In genomic region chr9:78521689-78522088, GRCm38 (mm10) we compare ENCODE assay signal across 8 mouse cellular contexts. TPM values are rescaled to one million over a fixed set of nuclear protein-coding genes. Genes with fewer than 3 reads are reported as not detected.
DNase-seq lines count a peak whose midpoint lies in the region; ATAC-seq lines count a peak whose summit lies in the region.

No protein-coding gene starts in this region.

- ATAC-seq in embryonic facial prominence, embryonic 12.5 days (ENCODE audit: insufficient number of reproducible peaks, insufficient read depth, low FRiP score, low TSS enrichment) = no peak
- 0 out of 2 replicates have a peak, but pooled peaks have one; percentile 0 for ATAC-seq in hindbrain, embryonic 13.5 days (ENCODE audit: low FRiP score)
- ATAC-seq in liver, embryonic 12.5 days = peak; percentile 11; the same call in 1 of the 2 replicates
- ATAC-seq in monocyte, adult 5-6 weeks (replicated peaks; ENCODE audit: insufficient number of reproducible peaks, low FRiP score, low TSS enrichment, poor library complexity, severe bottlenecking) = peak; percentile 55; the same call in 1 of the 2 replicates

- no peaks in the 10 kb centered on the region for H3K27me3 ChIP-seq in embryonic facial prominence, embryonic 12.5 days
- no peaks in the 10 kb centered on the region for H3K27me3 ChIP-seq in hindbrain, embryonic 13.5 days
- no peaks in the 10 kb centered on the region; the same call in 1 of the 2 replicates for H3K27me3 ChIP-seq in liver, embryonic 12.5 days (replicated peaks)

- 0 out of 2 replicates have a peak overlapping the region, but pooled peaks have one; percentile 51 for H3K9ac ChIP-seq in embryonic facial prominence, embryonic 12.5 days
- H3K9ac ChIP-seq in hindbrain, embryonic 13.5 days = peak overlapping the region; percentile 77
- peak overlapping the region; percentile 65 for H3K9ac ChIP-seq in liver, embryonic 12.5 days

- DNase-seq in right cerebral cortex, postnatal 4 days = peak; percentile 51
- no peak for DNase-seq in right cerebral cortex, postnatal 36 days (ENCODE audit: low spot score in 2 of 2)
- peak; percentile 47 to 58 for DNase-seq in thymus, postnatal 36 days
- no peak for DNase-seq in ovary, postnatal 10 days (ENCODE audit: low spot score)

- H3K9me3 ChIP-seq in embryonic facial prominence, embryonic 12.5 days = no peaks in the 10 kb centered on the region
- no peaks in the 10 kb centered on the region for H3K9me3 ChIP-seq in hindbrain, embryonic 13.5 days
- no peaks in the 10 kb centered on the region for H3K9me3 ChIP-seq in liver, embryonic 12.5 days (replicated peaks)

- peak overlapping the region; percentile 48 for H3K4me3 ChIP-seq in embryonic facial prominence, embryonic 12.5 days
- peak overlapping the region; percentile 47 for H3K4me3 ChIP-seq in hindbrain, embryonic 13.5 days
- peak overlapping the region; percentile 64 for H3K4me3 ChIP-seq in liver, embryonic 12.5 days

- no peaks in the 10 kb centered on the region for H3K36me3 ChIP-seq in embryonic facial prominence, embryonic 12.5 days
- H3K36me3 ChIP-seq in hindbrain, embryonic 13.5 days = no peaks in the 10 kb centered on the region
- H3K36me3 ChIP-seq in liver, embryonic 12.5 days = no peaks in the 10 kb centered on the region

- H3K4me1 ChIP-seq in embryonic facial prominence, embryonic 12.5 days = peaks cover 15% of the 10 kb centered on the region
- peaks cover 20% of the 10 kb centered on the region for H3K4me1 ChIP-seq in hindbrain, embryonic 13.5 days (replicated peaks)
- H3K4me1 ChIP-seq in liver, embryonic 12.5 days = peaks cover 36% of the 10 kb centered on the region

- WGBS in embryonic facial prominence, embryonic 12.5 days = 26% methylated on average over 14 of the region's 14 CpGs
- WGBS in hindbrain, embryonic 13.5 days = 35% methylated on average over 14 of the region's 14 CpGs
- 10% methylated on average over 14 of the region's 14 CpGs for WGBS in liver, embryonic 12.5 days (ENCODE audit: insufficient replicate concordance)

- H3K27ac ChIP-seq in embryonic facial prominence, embryonic 12.5 days = no peak overlapping the region
- H3K27ac ChIP-seq in hindbrain, embryonic 13.5 days = peak overlapping the region; percentile 86
- H3K27ac ChIP-seq in liver, embryonic 12.5 days = peak overlapping the region; percentile 69

- H3K4me2 ChIP-seq in embryonic facial prominence, embryonic 12.5 days (replicated peaks) = peak overlapping the region; percentile 90
- peak overlapping the region; percentile 78 for H3K4me2 ChIP-seq in hindbrain, embryonic 13.5 days
- peak overlapping the region; percentile 92 for H3K4me2 ChIP-seq in liver, embryonic 12.5 days

RNA-seq across cellular contexts. Expression of gene Eef1a1, which starts 32.7 kb away (rescaled TPM):
- 3,992 and 4,191 TPM in 2 replicates for polyA plus RNA-seq in embryonic facial prominence, embryonic 12.5 days (2016; fragmentation: Nextera tagmentation; extraction: Ambion mirVana)
- polyA plus RNA-seq in hindbrain, embryonic 13.5 days (2015; fragmentation: Nextera tagmentation; extraction: Ambion mirVana) = 3,538 and 3,562 TPM in 2 replicates
- 2,705 and 2,706 TPM in 2 replicates for polyA plus RNA-seq in liver, embryonic 12.5 days (2016; fragmentation: Nextera tagmentation; extraction: Ambion mirVana)
- total RNA-seq in monocyte, adult 5-6 weeks (2017) = 6,370 to 7,055 TPM (median 6,774 TPM) in 3 replicates

Comparison
In these comparisons a context has a peak if more than half of its experiments do, and no peak if none do; other contexts are left out.
1. DNase-seq: peak in right cerebral cortex, postnatal 4 days (single experiment) and thymus, postnatal 36 days (2 of 2); none in right cerebral cortex, postnatal 36 days (0 of 2) and ovary, postnatal 10 days (single experiment).
2. Peak in every context shown above with its lines, with median percentiles within 50 percentile points of each other: H3K4me2 ChIP-seq, H3K4me3 ChIP-seq and H3K9ac ChIP-seq.